8 mouse cellular contexts compared by ENCODE assay signal in genomic region chr3:129879131-129879757, GRCm38 (mm10). TPM values are rescaled to one million over a fixed set of nuclear protein-coding genes. Genes with fewer than 3 reads are reported as not detected.
DNase-seq lines count a peak whose midpoint lies in the region; ATAC-seq and TF ChIP-seq lines count a peak whose summit lies in the region.

No protein-coding gene starts in this region.

- DNase-seq in 416B (ENCODE audit: low read depth), result peak; percentile 29
- DNase-seq in MEL (ENCODE audit: low read depth, low spot score), result peak; percentile 77
- peak; percentile 54 for DNase-seq in embryo, embryonic 9.5 days (ENCODE audit: extremely low spot score)
- peak; percentile 58 for DNase-seq in kidney, postnatal 14 days
- peak; percentile 75 for DNase-seq in stomach, postnatal 0 days (ENCODE audit: low spot score)
- no peak for DNase-seq in urinary bladder, postnatal 10 days (ENCODE audit: low spot score)

- no peaks in the 10 kb centered on the region for H3K27me3 ChIP-seq in MEL (ENCODE audit: control insufficient read depth in 1 of 2, insufficient read depth in 2 of 2, low read length in 2 of 2)
- no peaks in the 10 kb centered on the region for H3K27me3 ChIP-seq in heart, embryonic 16.5 days (ENCODE audit: control insufficient read depth, insufficient read depth, low read length)
- H3K27me3 ChIP-seq in stomach, postnatal 0 days (ENCODE audit: control insufficient read depth, insufficient read depth, low read length), result no peaks in the 10 kb centered on the region

- H3K27ac ChIP-seq in MEL (ENCODE audit: control insufficient read depth, low read depth, low read length), result peak overlapping the region; percentile 53; the same call in 1 of the 2 replicates
- H3K27ac ChIP-seq in heart, embryonic 16.5 days (ENCODE audit: low read length), result peak overlapping the region; percentile 78
- peak overlapping the region; percentile 61 for H3K27ac ChIP-seq in stomach, postnatal 0 days (replicated peaks)

- H3K4me1 ChIP-seq in MEL (ENCODE audit: control insufficient read depth in 1 of 2, insufficient read depth in 2 of 2, low read length in 2 of 2), result peaks cover 11 to 35% of the 10 kb centered on the region in 2 experiments
- peaks cover 9% of the 10 kb centered on the region for H3K4me1 ChIP-seq in heart, embryonic 16.5 days (ENCODE audit: control insufficient read depth, insufficient read depth, low read length)
- 0 out of 2 replicates have a peak, but pooled peaks cover 3% of the 10 kb centered on the region for H3K4me1 ChIP-seq in stomach, postnatal 0 days (replicated peaks; ENCODE audit: control insufficient read depth, insufficient read depth)

- no peaks in the 10 kb centered on the region for H3K9me3 ChIP-seq in MEL (replicated peaks; ENCODE audit: insufficient read depth, low read length)
- H3K9me3 ChIP-seq in heart, embryonic 16.5 days (replicated peaks; ENCODE audit: control insufficient read depth, low read length), result no peaks in the 10 kb centered on the region
- H3K9me3 ChIP-seq in stomach, postnatal 0 days (ENCODE audit: control insufficient read depth, low read length), result no peaks in the 10 kb centered on the region

- H3K79me2 ChIP-seq in MEL (ENCODE audit: control insufficient read depth, insufficient read depth, low read length, poor library complexity), result peaks cover 32% of the 10 kb centered on the region

- no peak for TF ChIP-seq POLR2A in MEL (IDR thresholded peaks at IDR 0.05; ENCODE audit: control insufficient read depth in 1 of 2, insufficient read depth in 1 of 2, low read depth in 1 of 2, low read length in 2 of 2, poor library complexity in 1 of 2)

- H3K4me3 ChIP-seq in MEL (ENCODE audit: control insufficient read depth in 1 of 2, insufficient read depth in 1 of 2, low read depth in 2 of 2, low read length in 2 of 2), result peak overlapping the region; percentile 77 to 89
- H3K4me3 ChIP-seq in heart, embryonic 16.5 days (ENCODE audit: low read length), result peak overlapping the region; percentile 58
- H3K4me3 ChIP-seq in stomach, postnatal 0 days (ENCODE audit: low read depth, low read length), result peak overlapping the region; percentile 67

- peak overlapping the region; percentile 91 for H3K9ac ChIP-seq in MEL (ENCODE audit: control insufficient read depth, low read depth, low read length, poor library complexity, severe bottlenecking)
- peak overlapping the region; percentile 73 for H3K9ac ChIP-seq in heart, embryonic 16.5 days (ENCODE audit: low read length)
- H3K9ac ChIP-seq in stomach, postnatal 0 days (ENCODE audit: low read length), result peak overlapping the region; percentile 75

- TF ChIP-seq RAD21 in MEL (IDR thresholded peaks at IDR 0.05; ENCODE audit: low read depth, low read length), result no peak

- peak; percentile 59 for ATAC-seq in heart, embryonic 16.5 days (replicated peaks; ENCODE audit: extremely low read depth, insufficient read depth, low FRiP score)
- peak; percentile 34 for ATAC-seq in megakaryocyte, adult 5-6 weeks (ENCODE audit: poor library complexity, severe bottlenecking)
- ATAC-seq in stomach, postnatal 0 days (ENCODE audit: low FRiP score, low TSS enrichment), result peak; percentile 84

- peaks cover 5 to 20% of the 10 kb centered on the region in 2 experiments for H3K36me3 ChIP-seq in MEL (ENCODE audit: control insufficient read depth in 1 of 2, insufficient read depth in 2 of 2, low read length in 2 of 2)
- no peaks in the 10 kb centered on the region for H3K36me3 ChIP-seq in heart, embryonic 16.5 days (ENCODE audit: control insufficient read depth, insufficient read depth)
- H3K36me3 ChIP-seq in stomach, postnatal 0 days (ENCODE audit: control insufficient read depth, insufficient read depth, low read length), result no peaks in the 10 kb centered on the region

- under 1% methylated on average over 25 of the region's 25 CpGs for WGBS in heart, embryonic 16.5 days
- under 1% methylated on average over 21 of the region's 25 CpGs for WGBS in stomach, postnatal 0 days

- H3K4me2 ChIP-seq in heart, embryonic 16.5 days (ENCODE audit: low read depth, low read length), result peak overlapping the region; percentile 89
- peak overlapping the region; percentile 89 for H3K4me2 ChIP-seq in stomach, postnatal 0 days (replicated peaks; ENCODE audit: low read depth)

- no peak for TF ChIP-seq CTCF in MEL (IDR thresholded peaks at IDR 0.05 in 2 of 3, conservative IDR thresholded peaks at IDR 0.05 in 1 of 3; ENCODE audit: control insufficient read depth in 1 of 3, insufficient read depth in 1 of 3, low read depth in 2 of 3, low read length in 3 of 3, poor library complexity in 1 of 3, severe bottlenecking in 1 of 3)
- no peak for TF ChIP-seq CTCF in stomach, postnatal 0 days (IDR thresholded peaks at IDR 0.05; ENCODE audit: low read depth)

- no peak for TF ChIP-seq EP300 in MEL (IDR thresholded peaks at IDR 0.05; ENCODE audit: low read depth in 1 of 2, low read length in 2 of 2)
- no peak for TF ChIP-seq EP300 in stomach, postnatal 0 days (optimal IDR thresholded peaks at IDR 0.05)

TF ChIP-seq in MEL, 35 proteins besides CTCF, POLR2A, EP300 and RAD21:
- TF ChIP-seq SMC3 (IDR thresholded peaks at IDR 0.05; ENCODE audit: low read depth, low read length), result no peak
- peak; percentile 85 for TF ChIP-seq BHLHE40 (IDR thresholded peaks at IDR 0.05; ENCODE audit: borderline replicate concordance, low read depth, low read length)
- peak; percentile 39; the same call in 1 of the 2 replicates for TF ChIP-seq NRF1 (IDR thresholded peaks at IDR 0.05; ENCODE audit: insufficient read depth, low read depth, low read length, poor library complexity, severe bottlenecking)

RNA-seq across cellular contexts. Expression of gene Pla2g12a, which starts 0.8 kb away (rescaled TPM):
- total RNA-seq in MEL (2012; rRNA removed), result 93.5 and 101 TPM in 2 replicates
- polyA plus RNA-seq in MEL (2012; ENCODE audit: insufficient read depth in 1 of 2, insufficient read length in 2 of 2, low read depth in 1 of 2, low replicate concordance in 2 of 2, missing spikeins in 1 of 2), result 100 to 1,000 TPM in 1 of 2 experiments, 10 to 100 TPM in 1; 89.8 to 251 TPM
- 65.8 and 76.6 TPM in 2 replicates for polyA plus RNA-seq in heart, embryonic 16.5 days (2015; fragmentation: Nextera tagmentation; extraction: Ambion mirVana)
- 4.3 and 6.0 TPM in 2 replicates for total RNA-seq in megakaryocyte, adult 5-6 weeks (2015)
- 6.1 and 7.2 TPM in 2 replicates for total RNA-seq in megakaryocyte, adult 5-6 weeks (2017)
- polyA plus RNA-seq in stomach, postnatal 0 days (2015; fragmentation: Nextera tagmentation; extraction: Ambion mirVana), result 64.7 and 66.7 TPM in 2 replicates

RNA-seq across cellular contexts. Expression of gene Casp6, which starts 22.0 kb away (rescaled TPM):
- total RNA-seq in MEL (2012; rRNA removed), result 8.7 and 9.3 TPM in 2 replicates
- polyA plus RNA-seq in MEL (2012; ENCODE audit: insufficient read depth in 1 of 2, insufficient read length in 2 of 2, low read depth in 1 of 2, low replicate concordance in 2 of 2, missing spikeins in 1 of 2), result 10 to 100 TPM in 1 of 2 experiments, not detected in 1; 34.2 TPM
- polyA plus RNA-seq in heart, embryonic 16.5 days (2015; fragmentation: Nextera tagmentation; extraction: Ambion mirVana), result 61.7 and 66.6 TPM in 2 replicates
- total RNA-seq in megakaryocyte, adult 5-6 weeks (2015), result 24.6 and 32.3 TPM in 2 replicates
- 14.1 and 17.1 TPM in 2 replicates for total RNA-seq in megakaryocyte, adult 5-6 weeks (2017)
- 164 and 176 TPM in 2 replicates for polyA plus RNA-seq in stomach, postnatal 0 days (2015; fragmentation: Nextera tagmentation; extraction: Ambion mirVana)

RNA-seq across cellular contexts. Expression of gene Cfi, which starts 43.6 kb away (rescaled TPM):
- not detected in 2 replicates for total RNA-seq in MEL (2012; rRNA removed)
- under 1 TPM in 1 of 2 experiments, not detected in 1; 0.06 TPM for polyA plus RNA-seq in MEL (2012; ENCODE audit: insufficient read depth in 1 of 2, insufficient read length in 2 of 2, low read depth in 1 of 2, low replicate concordance in 2 of 2, missing spikeins in 1 of 2)
- 2.3 and 2.5 TPM in 2 replicates for polyA plus RNA-seq in heart, embryonic 16.5 days (2015; fragmentation: Nextera tagmentation; extraction: Ambion mirVana)
- total RNA-seq in megakaryocyte, adult 5-6 weeks (2015), result not detected in 2 replicates
- not detected in 2 replicates for total RNA-seq in megakaryocyte, adult 5-6 weeks (2017)
- polyA plus RNA-seq in stomach, postnatal 0 days (2015; fragmentation: Nextera tagmentation; extraction: Ambion mirVana), result 152 and 155 TPM in 2 replicates

RNA-seq across cellular contexts. Expression of gene Gar1, which starts 48.0 kb away (rescaled TPM):
- 87.1 and 97.3 TPM in 2 replicates for total RNA-seq in MEL (2012; rRNA removed)
- 100 to 1,000 TPM; 461 to 473 TPM for polyA plus RNA-seq in MEL (2012; ENCODE audit: insufficient read depth in 1 of 2, insufficient read length in 2 of 2, low read depth in 1 of 2, low replicate concordance in 2 of 2, missing spikeins in 1 of 2)
- 35.0 and 42.0 TPM in 2 replicates for polyA plus RNA-seq in heart, embryonic 16.5 days (2015; fragmentation: Nextera tagmentation; extraction: Ambion mirVana)
- total RNA-seq in megakaryocyte, adult 5-6 weeks (2015), result 8.8 and 14.9 TPM in 2 replicates
- total RNA-seq in megakaryocyte, adult 5-6 weeks (2017), result 5.4 and 11.6 TPM in 2 replicates
- polyA plus RNA-seq in stomach, postnatal 0 days (2015; fragmentation: Nextera tagmentation; extraction: Ambion mirVana), result 41.0 and 48.4 TPM in 2 replicates

RNA-seq across cellular contexts. Expression of gene Rrh, which starts 56.9 kb away (rescaled TPM):
- 0.19 TPM in 1 of 2 replicates, not detected in the other for total RNA-seq in MEL (2012; rRNA removed)
- under 1 TPM in 1 of 2 experiments, not detected in 1; 0.11 TPM for polyA plus RNA-seq in MEL (2012; ENCODE audit: insufficient read depth in 1 of 2, insufficient read length in 2 of 2, low read depth in 1 of 2, low replicate concordance in 2 of 2, missing spikeins in 1 of 2)
- 0.08 TPM in 1 of 2 replicates, not detected in the other for polyA plus RNA-seq in heart, embryonic 16.5 days (2015; fragmentation: Nextera tagmentation; extraction: Ambion mirVana)
- total RNA-seq in megakaryocyte, adult 5-6 weeks (2015), result not detected in 2 replicates
- total RNA-seq in megakaryocyte, adult 5-6 weeks (2017), result 0.37 TPM in 1 of 2 replicates, not detected in the other
- polyA plus RNA-seq in stomach, postnatal 0 days (2015; fragmentation: Nextera tagmentation; extraction: Ambion mirVana), result 0.05 TPM in 1 of 2 replicates, not detected in the other

Comparison
In these comparisons a context has a peak if more than half of its experiments do, and no peak if none do; other contexts are left out.
1. ATAC-seq: peak in every context shown above with its lines; median percentile 84 in stomach, postnatal 0 days; 59 in heart, embryonic 16.5 days; 34 in megakaryocyte, adult 5-6 weeks.
2. RNA of gene Cfi, which starts 43.6 kb away (polyA plus RNA-seq): 152 to 155 TPM in stomach, postnatal 0 days; 2.3 to 2.5 TPM in heart, embryonic 16.5 days and 0.06 TPM in MEL; every median in the first group is over 10 times any median in the second.
3. Peak in every context shown above with its lines, with median percentiles within 50 percentile points of each other: H3K27ac ChIP-seq, H3K4me3 ChIP-seq and H3K9ac ChIP-seq.